Mouse (Mus musculus): ENCODE data around the gene Aldh2.
"Not testable (repeated sequence)": the region's sequence is repeated elsewhere in the genome, so short reads cannot be mapped to it uniquely, and the experiment has no call there.

The Aldh2 gene

GRCm38 (mm10) chr5:121593451-121594401 lies at the start of gene Aldh2:
Gene Aldh2, minus strand, starts transcription at chr5:121593824.
- DNase-seq: peak; percentile 65

GRCm38 (mm10) chr5:121639601-121640000 lies 46.0 kb upstream of the Aldh2 start:
- no peak for DNase-seq

- DNase-seq: no peak
These were observed 43.7 kb upstream of the Aldh2 start for GRCm38 (mm10) chr5:121637296-121637695.

GRCm38 (mm10) chr5:121634668-121635067 lies 41.0 kb upstream of the Aldh2 start:
- no peak for DNase-seq

- no peak for DNase-seq
These were observed 39.2 kb upstream of the Aldh2 start for GRCm38 (mm10) chr5:121632804-121633203.

- not testable (repeated sequence) for DNase-seq
These were observed 37.6 kb upstream of the Aldh2 start for GRCm38 (mm10) chr5:121631106-121631647.

- peak; percentile 69 for DNase-seq
These were observed 34.2 kb upstream of the Aldh2 start for GRCm38 (mm10) chr5:121627871-121628270.

- DNase-seq: no peak
These were observed 29.6 kb upstream of the Aldh2 start for GRCm38 (mm10) chr5:121623241-121623640.

- no peak for DNase-seq
These were observed 27.5 kb upstream of the Aldh2 start for GRCm38 (mm10) chr5:121621102-121621501.

GRCm38 (mm10) chr5:121618592-121619513 lies 25.2 kb upstream of the Aldh2 start, which contains the start of gene Acad12:
Gene Acad12, minus strand, starts transcription at chr5:121618938.
- DNase-seq: peak; percentile 88

- not testable (repeated sequence) for DNase-seq
These were observed 21.3 kb upstream of the Aldh2 start for GRCm38 (mm10) chr5:121614921-121615320.

- no peak for DNase-seq
These were observed 18.4 kb upstream of the Aldh2 start for GRCm38 (mm10) chr5:121612036-121612435.

GRCm38 (mm10) chr5:121609556-121610135 lies 16.0 kb upstream of the Aldh2 start:
- not testable (repeated sequence) for DNase-seq

GRCm38 (mm10) chr5:121606151-121606550 lies 12.5 kb upstream of the Aldh2 start:
- DNase-seq: peak; percentile 60

GRCm38 (mm10) chr5:121603815-121604214 lies 10.2 kb upstream of the Aldh2 start:
- DNase-seq: not testable (repeated sequence)

GRCm38 (mm10) chr5:121601547-121602299 lies 8.1 kb upstream of the Aldh2 start:
- DNase-seq: peak; percentile 88

- no peak for DNase-seq
These were observed 5.4 kb upstream of the Aldh2 start for GRCm38 (mm10) chr5:121598871-121599610.

- DNase-seq: no peak
These were observed 4.4 kb upstream of the Aldh2 start for GRCm38 (mm10) chr5:121597991-121598537.

- DNase-seq: no peak
These were observed 3.7 kb upstream of the Aldh2 start for GRCm38 (mm10) chr5:121597332-121597731.

- DNase-seq: no peak
These were observed 2.6 kb upstream of the Aldh2 start for GRCm38 (mm10) chr5:121596226-121596625.

- no peak for DNase-seq
These were observed 2.1 kb upstream of the Aldh2 start for GRCm38 (mm10) chr5:121595758-121596157.
